Mouse (Mus musculus) thymus, adult 2 months (tissue): ENCODE results near the gene Il23a. TPM values are rescaled to one million over a fixed set of nuclear protein-coding genes. Genes with fewer than 3 reads are reported as not detected.
A peak's percentile ranks its signal among the peaks of the same experiment; 100 is the strongest.
"Not testable (repeated sequence)": the region's sequence is repeated elsewhere in the genome, so short reads cannot be mapped to it uniquely, and the experiment has no call there.

Source experiments
- DNase-seq: peaks from one replicate; pipeline ENCODE4 v3.0.0; 2021
- H3K27ac ChIP-seq: fragments of 200-500 bp; 2 replicates; pipeline ENCODE4 v1.5.1; 2012; ENCODE audit warnings: low read length, control low read depth; ENCODE audit not compliant: control insufficient read depth, insufficient read depth
- H3K27me3 ChIP-seq: fragments of 200-500 bp; 2 replicates; pipeline ENCODE4 v1.6.1; 2012; ENCODE audit warnings: mild to moderate bottlenecking, low read length, moderate library complexity, mixed read lengths; ENCODE audit not compliant: control insufficient read depth, insufficient read depth
- H3K36me3 ChIP-seq: fragments of 200-500 bp; 2 replicates; pipeline ENCODE4 v1.6.1; 2012; ENCODE audit warnings: mild to moderate bottlenecking, low read length, moderate library complexity; ENCODE audit not compliant: control insufficient read depth, insufficient read depth
- H3K4me1 ChIP-seq: fragments of 200-500 bp; replicated peaks from 2 replicates; pipeline ENCODE4 v1.6.1; 2012; ENCODE audit warnings: low read length; ENCODE audit not compliant: control insufficient read depth, insufficient read depth
- H3K4me3 ChIP-seq: fragments of 200-500 bp; 2 replicates; pipeline ENCODE4 v1.5.1; 2012; ENCODE audit warnings: mild to moderate bottlenecking, low read length, control low read depth, moderate library complexity; ENCODE audit not compliant: control insufficient read depth, insufficient read depth
- CTCF ChIP-seq: fragments of 200-500 bp; IDR thresholded peaks from 2 replicates; pipeline ENCODE4 v1.5.1; 2012; ENCODE audit warnings: mild to moderate bottlenecking, control low read depth, low read length, moderate library complexity, borderline replicate concordance; ENCODE audit not compliant: control insufficient read depth, poor library complexity, insufficient read depth; ENCODE audit errors: extremely low read depth
- POLR2A ChIP-seq: fragments of 200-500 bp; IDR thresholded peaks from 2 replicates; pipeline ENCODE4 v1.6.1; 2012; ENCODE audit warnings: mild to moderate bottlenecking, low read length, control low read depth, moderate library complexity; ENCODE audit not compliant: control insufficient read depth, poor library complexity, insufficient read depth; ENCODE audit errors: extremely low read depth
- WGBS: fragments of 180-500 bp; shearing (Covaris S2); methylation state at CpG from one replicate; pipeline ENCODE4 v1.1.7; 2018; 5-methylcytosine and 5-hydroxymethylcytosine counted together
- polyA plus RNA-seq: library from polyadenylated mRNA; depleted of rRNA; stranded (reverse); fragments of >200 nt; gene quantifications from 2 replicates; pipeline ENCODE4 v1.2.3, GENCODE M21; 2012

The Il23a gene
- polyA plus RNA-seq, 1 experiment: 2.5 TPM

DNA sequence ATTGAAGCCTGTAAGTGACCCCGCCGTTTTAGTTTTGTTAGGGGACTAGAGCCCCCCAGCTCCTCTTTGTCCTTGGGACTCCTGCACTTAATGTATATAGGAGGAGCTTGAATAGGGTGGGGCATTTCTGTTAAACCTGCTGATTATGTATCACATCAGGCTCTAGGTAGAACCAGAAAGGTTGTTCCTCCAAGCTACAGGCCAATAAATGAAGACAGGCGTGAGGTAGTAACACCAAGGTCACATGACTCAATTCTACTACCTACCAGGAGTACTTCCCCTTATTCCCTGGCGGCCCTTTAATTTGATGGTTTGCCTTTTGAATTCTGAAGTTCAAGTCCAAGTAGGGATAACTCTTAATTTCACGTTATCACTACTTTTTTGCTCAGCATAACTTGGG is 39.9 kb upstream of the Il23a start:
- no peaks in the 10 kb centered on the region for H3K4me1 ChIP-seq
- DNase-seq: no peak
- 5% methylated on average over 5 of the region's 5 CpGs for WGBS
- H3K4me3 ChIP-seq: peak overlapping the region; percentile 73
- H3K27ac ChIP-seq: no peak overlapping the region
- TF ChIP-seq POLR2A (no peak), CTCF (no peak)
- no peaks in the 10 kb centered on the region for H3K36me3 ChIP-seq
- no peaks in the 10 kb centered on the region for H3K27me3 ChIP-seq

DNA sequence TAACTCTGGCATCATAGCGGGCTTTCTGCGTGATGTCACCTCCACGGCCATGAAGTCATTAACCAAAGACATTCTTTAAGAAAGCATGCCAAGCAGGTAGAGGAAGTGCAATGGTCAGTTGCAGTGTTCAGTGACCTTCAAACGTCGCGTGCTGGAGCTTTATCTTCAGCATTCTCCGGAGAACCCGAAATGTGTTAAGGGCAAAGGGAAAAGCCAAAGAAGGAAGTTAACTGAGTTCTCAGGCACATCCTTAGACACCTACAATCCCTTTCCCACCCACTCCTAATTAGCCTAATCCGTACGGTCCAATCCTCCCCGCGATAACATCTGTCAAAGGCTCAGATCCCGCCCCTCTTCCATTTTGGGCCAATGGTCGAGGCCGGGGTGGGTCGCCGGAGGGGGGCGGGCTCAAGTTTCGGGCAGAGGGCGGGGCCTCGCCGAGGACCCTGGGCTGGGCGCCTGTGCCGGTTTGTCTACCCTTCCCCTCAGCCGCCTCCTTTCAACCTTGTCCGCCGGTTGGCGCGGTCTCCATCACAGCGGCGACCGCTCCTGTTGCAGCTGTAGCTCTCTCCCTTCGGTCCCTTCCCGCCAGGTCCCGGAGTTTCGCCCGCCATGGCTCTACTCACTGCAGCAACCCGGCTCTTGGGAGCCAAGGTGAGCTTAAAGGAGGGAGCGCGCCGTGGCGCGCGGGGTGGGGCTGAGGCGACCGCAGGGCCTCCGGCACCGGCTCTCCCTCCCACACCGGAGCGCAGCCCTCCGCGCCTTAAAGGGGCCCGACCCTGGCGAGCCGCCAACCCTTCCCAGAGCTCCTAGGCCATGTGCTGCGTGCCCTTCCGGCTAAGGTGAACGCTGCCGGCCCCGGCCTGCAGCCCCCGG is 39.0 kb upstream of the Il23a start, which contains the start of gene Cs:
TSS of gene Cs (plus strand) at position 429 of the 876 bp plus-strand sequence.
- under 1% methylated on average over 61 of the region's 61 CpGs for WGBS
- DNase-seq: peak; percentile 97

DNA sequence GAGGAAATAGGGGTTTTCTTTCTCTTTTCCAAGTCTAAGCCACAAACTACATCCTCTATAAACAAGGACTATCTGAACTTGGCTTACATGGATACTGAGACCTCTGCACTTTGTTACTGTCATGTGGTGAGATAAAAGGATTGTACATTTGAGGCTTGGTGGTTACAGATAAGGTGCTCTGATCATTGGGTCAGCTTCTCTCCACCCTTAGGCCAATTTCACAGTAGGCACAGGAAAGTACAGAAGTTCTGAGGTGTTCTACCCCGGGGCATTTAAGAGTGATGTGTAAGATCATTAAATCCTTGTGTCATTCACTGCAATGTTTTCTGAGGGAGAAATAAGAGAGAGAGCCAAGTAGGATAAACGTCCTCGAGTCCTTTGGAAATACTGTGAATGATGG is 38.0 kb upstream of the Il23a start:
- H3K4me3 ChIP-seq: no peak overlapping the region
- no peak for TF ChIP-seq CTCF
- 84% methylated on average over 3 of the region's 3 CpGs for WGBS
- no peaks in the 10 kb centered on the region for H3K27me3 ChIP-seq
- no peaks in the 10 kb centered on the region for H3K4me1 ChIP-seq
- DNase-seq: no peak
- H3K27ac ChIP-seq: no peak overlapping the region
- H3K36me3 ChIP-seq: no peaks in the 10 kb centered on the region

More for the DNA sequence above, 39.0 kb upstream of the Il23a start, which contains the start of gene Cs:
- no peaks in the 10 kb centered on the region for H3K36me3 ChIP-seq
- peak within 1 kb of the TSS; percentile 82 for H3K27ac ChIP-seq
- H3K4me1 ChIP-seq: no peaks in the 10 kb centered on the region
- TF ChIP-seq POLR2A (0 out of 2 replicates have a peak, but pooled peaks have one; percentile 30), CTCF (peak; percentile 59; the same call in 1 of the 2 replicates)
- H3K27me3 ChIP-seq: no peaks in the 10 kb centered on the region
- H3K4me3 ChIP-seq: peak within 1 kb of the TSS; percentile 76

DNA sequence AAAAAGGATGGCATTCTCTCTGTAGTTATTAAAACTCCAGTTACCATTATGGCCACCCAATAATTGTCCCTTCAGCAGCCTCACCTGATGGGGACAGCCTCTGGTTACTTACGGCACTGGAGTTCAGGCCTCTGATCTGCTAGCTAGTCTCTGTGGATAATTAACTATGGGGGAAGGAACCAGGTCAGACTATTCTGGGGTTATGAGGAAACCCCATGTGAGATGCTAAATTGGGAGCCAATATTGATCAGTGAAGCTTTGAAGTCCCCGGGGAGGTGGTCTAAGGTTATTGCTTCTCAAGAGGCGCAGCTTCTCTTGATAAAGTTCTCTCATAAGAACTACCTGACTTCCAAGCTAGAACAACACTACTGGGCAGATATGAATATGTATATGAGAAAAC is 37.6 kb upstream of the Il23a start:
- Histone ChIP-seq H3K4me3 (no peak overlapping the region), H3K36me3 (no peaks in the 10 kb centered on the region), H3K27me3 (no peaks in the 10 kb centered on the region), H3K4me1 (no peaks in the 10 kb centered on the region), H3K27ac (no peak overlapping the region)
- WGBS: 98% methylated on average over 3 of the region's 3 CpGs
- TF ChIP-seq CTCF: no peak
- no peak for TF ChIP-seq POLR2A
- no peak for DNase-seq

DNA sequence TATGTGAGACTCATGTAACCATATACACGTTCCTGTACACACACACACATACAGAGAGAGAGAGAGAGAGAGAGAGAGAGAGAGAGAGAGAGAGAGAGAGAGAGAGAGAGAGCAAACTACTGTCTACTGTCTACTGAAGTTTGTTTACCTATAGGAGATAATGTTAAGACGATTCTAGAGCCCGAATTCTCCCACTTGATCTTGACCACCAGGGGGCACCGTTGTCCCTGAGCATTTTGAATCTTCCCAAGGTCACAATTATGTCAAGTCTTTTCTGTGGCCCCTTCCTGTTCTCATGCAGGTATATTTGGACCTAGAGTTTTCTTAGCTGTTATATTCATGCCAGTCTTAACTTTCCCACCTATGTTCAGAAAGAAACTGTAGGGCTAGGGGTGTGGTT is 37.0 kb upstream of the Il23a start:
- no peaks in the 10 kb centered on the region for H3K4me1 ChIP-seq
- WGBS: under 1% methylated on average over 4 of the region's 4 CpGs
- TF ChIP-seq POLR2A (no peak), CTCF (no peak)
- DNase-seq: peak; percentile 86
- H3K4me3 ChIP-seq: no peak overlapping the region
- H3K27ac ChIP-seq: no peak overlapping the region
- no peaks in the 10 kb centered on the region for H3K36me3 ChIP-seq
- H3K27me3 ChIP-seq: no peaks in the 10 kb centered on the region

DNA sequence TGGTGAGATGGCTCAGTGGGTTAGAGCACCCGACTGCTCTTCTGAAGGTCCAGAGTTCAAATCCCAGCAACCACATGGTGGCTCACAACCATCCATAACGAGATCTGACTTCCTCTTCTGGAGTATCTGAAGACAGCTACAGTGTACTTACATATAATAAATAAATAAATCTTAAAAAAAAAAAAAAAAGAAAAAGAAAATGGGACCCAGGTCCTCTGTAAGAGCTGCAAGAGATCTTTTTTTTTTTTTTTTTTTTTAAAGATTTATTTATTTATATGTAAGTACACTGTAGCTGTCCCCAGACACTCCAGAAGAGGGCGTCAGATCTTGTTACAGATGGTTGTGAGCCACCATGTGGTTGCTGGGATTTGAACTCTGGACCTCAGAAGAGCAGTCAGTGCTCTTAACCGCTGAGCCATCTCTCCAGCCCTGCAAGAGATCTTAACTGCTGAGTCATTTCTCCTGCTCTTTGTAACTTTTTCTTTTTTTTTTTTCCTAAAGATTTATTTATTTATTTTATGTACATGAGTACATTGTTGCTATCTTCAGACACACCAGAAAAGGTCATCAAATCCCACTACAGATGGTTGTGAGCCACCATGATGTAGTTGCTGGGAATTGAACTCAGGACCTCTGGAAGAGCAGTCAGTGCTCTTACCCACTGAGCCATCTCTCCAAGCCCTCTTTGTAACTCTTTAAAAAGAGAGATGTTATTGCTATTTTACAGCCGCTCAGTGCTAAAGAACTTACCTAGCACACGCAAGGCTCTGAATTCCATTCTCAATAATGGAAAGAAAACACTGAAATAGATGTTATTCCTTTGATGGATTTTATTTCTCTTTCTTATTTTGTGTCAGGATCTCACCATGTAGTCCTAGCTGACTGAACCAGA is 34.1 kb upstream of the Il23a start:
- not testable (repeated sequence) for H3K27me3 ChIP-seq, DNase-seq, H3K27ac ChIP-seq, H3K4me3 ChIP-seq, H3K4me1 ChIP-seq, H3K36me3 ChIP-seq
- WGBS: 73% methylated on average over 6 of the region's 6 CpGs

DNA sequence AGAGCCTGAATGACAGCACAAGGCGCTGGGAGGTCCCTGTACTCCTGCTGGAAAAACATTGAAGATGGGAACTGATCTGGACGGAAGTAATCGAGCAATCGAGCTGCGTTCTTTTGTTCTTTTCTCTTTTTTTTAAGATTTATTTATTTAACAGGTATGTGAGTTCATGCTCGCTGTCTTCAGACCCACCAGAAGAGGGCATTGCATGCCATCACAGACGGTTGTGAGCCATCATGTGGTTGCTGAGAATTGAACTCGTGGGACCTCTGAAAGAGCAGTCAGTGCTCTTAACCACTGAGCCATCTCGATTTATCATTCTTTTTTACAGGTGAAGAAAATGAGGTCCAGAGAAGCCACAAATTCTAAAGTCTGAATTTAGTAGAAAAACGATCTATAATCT is 29.1 kb upstream of the Il23a start:
- no peaks in the 10 kb centered on the region for H3K27me3 ChIP-seq
- no peak overlapping the region for H3K27ac ChIP-seq
- no peak for TF ChIP-seq CTCF
- TF ChIP-seq POLR2A: no peak
- 82% methylated on average over 10 of the region's 10 CpGs for WGBS
- peaks cover 19% of the 10 kb centered on the region for H3K36me3 ChIP-seq
- no peak for DNase-seq
- H3K4me3 ChIP-seq: no peak overlapping the region
- peaks cover 7% of the 10 kb centered on the region for H3K4me1 ChIP-seq
